Mouse (Mus musculus): ENCODE results near the gene Psmb3.
"Not testable (repeated sequence)": the region's sequence is repeated elsewhere in the genome, so short reads cannot be mapped to it uniquely, and the experiment has no call there.

The Psmb3 gene

GRCm38 (mm10) chr11:97695712-97696401, 7.3 kb upstream of the Psmb3 start:
- DNase-seq = no peak

GRCm38 (mm10) chr11:97696669-97697068, 6.5 kb upstream of the Psmb3 start:
- DNase-seq = no peak

GRCm38 (mm10) chr11:97697199-97697890, 5.9 kb upstream of the Psmb3 start:
- no peak for DNase-seq

DNA sequence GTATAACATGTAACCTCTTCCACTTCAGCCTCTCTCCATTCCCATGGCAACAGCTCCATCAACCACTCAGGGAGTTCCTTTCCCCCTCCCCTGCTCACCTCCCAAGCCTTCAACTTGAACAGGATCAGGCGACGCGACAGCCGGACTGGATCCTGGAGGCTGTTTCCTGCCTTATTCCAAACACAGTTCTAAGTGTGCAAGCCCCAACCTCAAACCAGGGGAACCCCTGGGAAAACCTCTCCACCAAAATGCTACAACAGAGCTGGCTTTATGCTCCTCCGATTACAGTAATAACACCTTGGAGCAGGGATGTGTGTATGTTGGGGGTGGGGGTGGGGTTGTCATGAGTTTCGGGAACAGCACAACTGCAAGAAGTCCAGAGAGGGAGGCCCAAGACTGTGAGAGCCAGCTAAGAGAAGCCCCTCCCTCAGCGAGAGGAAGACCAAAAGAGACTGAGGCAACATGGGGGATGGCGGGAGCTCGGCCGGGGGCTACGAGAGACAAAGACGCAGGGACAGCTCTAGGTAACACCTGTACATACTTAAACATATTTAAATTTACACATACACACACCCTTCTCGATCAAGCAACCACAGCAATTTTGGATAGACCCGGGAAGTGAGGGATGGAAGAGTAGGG, 5.2 kb upstream of the Psmb3 start:
- DNase-seq = no peak

- peak; percentile 83 to 93 for DNase-seq
These were observed 4.2 kb upstream of the Psmb3 start for GRCm38 (mm10) chr11:97698741-97699611.

- DNase-seq = peak; percentile 96 to 99
These were observed 3.6 kb upstream of the Psmb3 start for GRCm38 (mm10) chr11:97699626-97700002.

DNA sequence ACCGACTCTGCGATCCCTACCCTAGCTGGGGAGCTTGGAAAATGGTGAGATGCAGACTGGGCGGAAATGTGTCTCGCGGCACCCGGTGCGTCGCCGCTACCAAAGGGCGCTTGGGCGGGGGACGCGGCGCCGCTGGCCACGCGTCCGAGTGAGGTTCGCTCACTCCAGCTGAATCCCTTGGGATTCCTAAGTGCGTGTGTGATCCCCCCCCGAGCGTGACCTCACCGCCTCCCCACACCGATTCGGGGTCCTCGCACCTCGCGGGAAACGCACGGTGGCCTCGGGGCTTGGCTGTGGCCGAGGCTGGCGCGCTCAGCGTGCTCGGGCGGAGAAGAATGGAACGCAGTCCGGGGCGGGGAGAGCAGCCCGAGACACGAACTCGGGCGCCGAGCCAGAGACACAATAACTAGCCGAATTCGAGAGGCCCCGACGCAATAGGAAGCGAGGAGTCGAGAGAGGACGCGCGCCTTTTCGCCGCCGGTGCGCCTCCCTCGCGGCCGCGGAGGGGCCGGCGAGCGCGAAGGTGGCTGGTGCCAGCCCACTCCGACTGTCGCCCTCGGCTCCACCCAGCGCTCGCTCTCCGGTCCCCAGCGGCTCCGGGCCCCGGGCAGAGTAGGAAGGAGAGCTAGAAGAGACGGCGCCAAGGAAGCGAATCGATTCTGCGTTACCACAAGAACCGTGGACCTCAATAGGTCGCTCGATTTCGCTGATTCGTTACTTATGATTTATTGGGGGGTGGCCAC, 3.0 kb upstream of the Psmb3 start, which contains the start of gene Pcgf2:
Gene Pcgf2, minus strand, starts transcription at position 495 of the 743 bp plus-strand sequence.
- peak; percentile 87 to 92 for DNase-seq

- DNase-seq = peak in 1 of 2 experiments; percentile 39
These were observed 2.2 kb upstream of the Psmb3 start for GRCm38 (mm10) chr11:97700746-97701580.

- DNase-seq = no peak
These were observed 1.4 kb upstream of the Psmb3 start for GRCm38 (mm10) chr11:97701581-97702392.

DNA sequence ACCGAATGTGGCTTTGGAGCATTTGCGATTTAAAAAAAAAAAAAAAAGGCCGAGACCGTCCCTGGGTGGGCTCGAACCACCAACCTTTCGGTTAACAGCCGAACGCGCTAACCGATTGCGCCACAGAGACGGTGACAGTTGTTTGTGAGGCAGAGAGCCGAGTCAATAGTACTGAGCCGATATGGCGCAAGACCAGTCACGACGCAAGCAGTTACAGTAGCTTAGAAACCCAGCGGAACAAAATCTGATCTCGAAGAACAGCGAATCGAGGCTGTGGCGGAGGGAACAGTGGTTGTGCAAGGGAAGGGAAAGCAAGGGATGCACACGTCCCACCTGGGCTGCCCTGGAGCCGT, 830 bp upstream of the Psmb3 start:
- peak; percentile 89 for DNase-seq

- not testable (repeated sequence) for DNase-seq
These were observed 6.9 kb downstream of the Psmb3 start for GRCm38 (mm10) chr11:97710067-97710466.

GRCm38 (mm10) chr11:97711200-97711900, 8.2 kb downstream of the Psmb3 start:
- DNase-seq = no peak

- no peak for DNase-seq
These were observed 9.1 kb downstream of the Psmb3 start for GRCm38 (mm10) chr11:97712286-97712685.

DNA sequence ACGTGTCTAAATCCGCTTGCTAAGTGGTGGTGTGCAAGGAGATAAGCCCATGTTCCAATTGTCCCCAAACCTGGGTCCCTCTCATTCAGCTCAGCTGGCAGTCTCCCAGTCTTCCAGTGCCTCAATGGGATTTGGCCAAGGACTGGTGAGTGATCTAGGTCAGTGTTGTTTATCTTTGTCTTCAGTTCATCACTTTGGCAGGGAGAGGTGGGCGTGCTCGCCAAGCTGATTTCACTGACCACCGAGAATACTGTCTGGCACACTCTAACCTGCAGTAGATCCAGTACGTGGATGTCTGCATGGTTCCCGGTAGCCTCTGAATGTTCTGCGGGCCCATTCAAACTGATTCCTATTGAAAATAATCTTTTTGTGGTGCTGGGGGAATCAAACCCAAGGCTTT, 10.7 kb downstream of the Psmb3 start:
- no peak for DNase-seq

GRCm38 (mm10) chr11:97714356-97714755, 11.2 kb downstream of the Psmb3 start:
- no peak for DNase-seq

- no peak for DNase-seq
These were observed 11.9 kb downstream of the Psmb3 start for GRCm38 (mm10) chr11:97714784-97715760.

DNA sequence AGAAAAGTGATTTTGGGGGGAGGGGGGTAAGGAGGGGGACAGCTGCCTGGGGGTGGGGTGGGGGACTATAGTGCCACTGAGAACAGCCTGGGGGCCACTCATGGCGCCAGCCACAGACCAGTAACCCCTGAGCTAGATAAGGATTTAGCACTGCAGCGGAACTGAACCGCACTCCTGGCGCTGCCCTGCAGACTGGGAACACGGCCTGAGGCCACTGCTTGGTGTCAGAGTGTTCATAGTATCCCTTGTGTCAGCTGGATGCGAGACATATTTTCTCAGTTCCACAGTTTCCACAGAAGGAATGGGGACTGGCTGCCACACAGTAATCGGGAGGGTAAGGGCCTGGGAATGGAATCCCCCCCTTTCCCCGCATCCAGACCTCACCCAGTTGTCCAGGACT, 12.8 kb downstream of the Psmb3 start:
- no peak for DNase-seq
